Mouse (Mus musculus) brain, embryonic 14.5 days (tissue): Measurements from ENCODE around the gene Hoxc10. TPM values are rescaled to one million over a fixed set of nuclear protein-coding genes. Genes with fewer than 3 reads are reported as not detected.

Source experiments
- DNase-seq: peaks from one replicate; pipeline ENCODE4 v3.0.0-alpha.2; 2011; ENCODE audit warnings: low read depth
- CTCF ChIP-seq: fragments of 200-500 bp; IDR thresholded peaks from 2 replicates; pipeline ENCODE4 v1.5.1; 2012; ENCODE audit warnings: inconsistent platforms, mild to moderate bottlenecking, moderate library complexity, borderline replicate concordance; ENCODE audit not compliant: insufficient read depth, insufficient read length; ENCODE audit errors: extremely low read depth
- POLR2A ChIP-seq: fragments of 200-500 bp; IDR thresholded peaks from 2 replicates; pipeline ENCODE4 v1.6.1; 2012; ENCODE audit warnings: mild to moderate bottlenecking, inconsistent platforms, borderline replicate concordance; ENCODE audit not compliant: poor library complexity, insufficient read depth, insufficient read length, severe bottlenecking; ENCODE audit errors: extremely low read depth
- polyA plus RNA-seq: library from polyadenylated mRNA; depleted of rRNA; stranded (reverse); fragments of >200 nt; gene quantifications from 2 replicates; pipeline ENCODE4 v1.2.3, GENCODE M21; 2012

Hoxc10 gene
- polyA plus RNA-seq, 1 experiment, result not detected

GRCm38 (mm10) chr15:102984521-102984920 is 17.9 kb downstream of the Hoxc10 start:
- no peak for DNase-seq
- TF ChIP-seq POLR2A (no peak), CTCF (no peak)

DNA sequence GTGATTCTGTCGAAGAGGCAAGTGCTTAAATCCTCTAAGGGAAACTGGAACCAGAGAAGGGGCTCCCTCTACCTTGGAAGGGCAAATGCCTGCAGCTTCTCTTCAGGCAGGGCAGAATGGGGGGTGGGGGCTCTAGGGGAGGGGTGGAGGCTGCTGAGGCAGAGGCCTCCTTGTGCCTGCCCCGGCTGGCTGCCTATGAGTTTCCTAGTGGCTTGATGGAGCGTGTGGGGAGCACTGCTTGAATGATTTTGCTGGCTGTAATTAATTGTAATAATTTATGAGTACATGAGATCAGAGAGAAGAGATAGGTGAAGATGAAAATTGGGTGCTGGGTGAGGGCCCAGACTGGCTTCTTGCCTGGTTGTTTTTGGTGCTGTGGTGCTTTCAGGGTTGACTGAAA is 18.3 kb downstream of the Hoxc10 start:
- no peak for DNase-seq
- no peak for TF ChIP-seq CTCF

DNA sequence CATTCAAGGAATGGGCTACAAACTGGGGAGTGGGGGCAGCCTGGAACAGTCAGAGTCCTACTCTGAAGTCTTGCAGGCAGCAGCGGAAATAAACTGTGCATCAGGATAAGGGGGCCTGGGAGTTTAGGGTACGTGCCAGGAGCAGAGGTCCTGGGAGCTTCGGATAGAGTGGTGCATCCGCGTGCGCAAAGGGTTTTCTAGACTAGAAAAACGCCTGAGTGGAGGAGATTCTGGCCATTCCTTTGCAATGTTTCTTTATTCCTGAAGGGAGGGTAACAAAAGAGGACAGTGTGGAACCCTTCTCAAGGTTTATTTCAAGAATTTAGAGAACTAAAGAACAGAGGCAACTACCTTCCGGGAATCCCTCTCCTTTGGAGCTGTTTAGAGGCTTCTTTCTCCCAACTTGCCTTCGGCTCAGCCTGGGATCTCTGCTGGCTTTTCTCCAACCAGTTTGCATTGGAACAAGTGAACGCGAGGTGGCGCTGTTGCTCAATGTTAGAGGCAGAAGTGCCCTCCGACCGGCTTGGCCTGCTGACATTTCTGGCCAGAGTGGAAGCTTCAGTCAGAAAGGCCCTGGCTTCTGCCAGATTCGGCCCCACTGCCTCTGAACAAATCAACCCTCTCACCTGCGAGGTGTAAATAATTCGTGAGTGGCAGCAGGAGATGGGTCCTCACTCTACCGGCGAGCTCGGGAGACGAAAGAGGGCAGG is 20.7 kb downstream of the Hoxc10 start:
- TF ChIP-seq POLR2A, result no peak
- TF ChIP-seq CTCF, result peak; percentile 94
- DNase-seq, result peak; percentile 90

DNA sequence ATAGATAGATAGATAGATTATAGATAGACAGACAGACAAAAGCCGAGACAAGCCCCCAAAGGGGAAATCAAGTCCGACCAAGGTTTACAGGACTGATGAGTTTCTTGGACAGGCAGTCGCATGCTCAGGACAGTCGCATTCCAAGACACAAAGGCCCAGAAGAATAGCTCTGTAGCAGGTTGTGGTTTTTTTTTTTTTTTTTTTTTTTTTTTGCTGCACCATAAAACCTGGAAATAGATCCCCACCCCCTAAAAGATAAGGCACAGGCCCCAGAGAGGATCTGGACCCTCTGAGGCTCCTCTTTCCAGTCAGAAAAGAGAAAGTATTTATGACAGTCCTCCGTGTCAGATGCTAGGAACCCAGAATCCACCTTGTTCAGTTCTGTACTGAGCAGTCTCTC is 21.5 kb downstream of the Hoxc10 start:
- TF ChIP-seq CTCF, result no peak
- TF ChIP-seq POLR2A, result no peak
- no peak for DNase-seq

DNA sequence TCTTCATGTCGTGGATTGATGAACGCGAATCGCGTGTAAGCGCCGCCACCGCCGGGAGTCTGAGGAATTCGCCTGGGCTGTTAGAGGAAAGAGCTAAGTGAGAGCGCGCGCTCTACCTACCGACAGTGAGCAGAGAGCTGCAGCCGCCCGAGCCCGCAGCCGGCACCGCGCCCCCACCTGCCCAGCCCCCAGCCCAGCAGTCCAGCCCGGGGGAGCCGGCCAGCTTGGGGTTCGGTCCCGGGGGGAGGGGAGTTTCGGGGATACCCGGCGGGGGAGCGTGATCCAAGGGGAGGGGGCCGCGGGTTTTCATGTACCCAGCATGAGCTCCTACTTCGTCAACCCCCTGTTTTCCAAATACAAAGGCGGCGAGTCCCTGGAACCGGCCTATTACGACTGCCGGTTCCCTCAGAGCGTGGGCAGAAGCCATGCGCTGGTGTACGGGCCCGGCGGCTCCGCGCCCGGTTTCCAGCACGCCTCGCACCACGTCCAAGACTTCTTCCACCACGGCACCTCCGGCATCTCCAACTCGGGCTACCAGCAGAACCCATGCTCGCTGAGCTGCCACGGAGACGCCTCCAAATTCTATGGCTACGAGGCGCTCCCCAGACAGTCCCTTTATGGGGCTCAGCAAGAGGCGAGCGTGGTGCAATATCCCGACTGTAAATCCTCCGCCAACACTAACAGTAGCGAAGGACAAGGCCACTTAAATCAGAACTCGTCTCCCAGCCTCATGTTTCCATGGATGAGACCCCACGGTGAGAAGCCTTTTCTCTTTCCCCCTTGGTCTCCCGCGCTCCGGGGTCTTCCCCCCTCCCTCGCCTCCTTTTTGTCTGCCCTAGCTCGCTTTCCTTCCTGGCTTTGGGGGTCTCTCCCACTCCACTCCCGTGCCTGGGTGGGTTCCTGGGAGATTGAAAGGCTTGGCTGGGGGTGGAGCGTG is 24.1 kb downstream of the Hoxc10 start, which contains the start of gene Hoxc8:
Gene Hoxc8, plus strand, starts transcription at position 147 of the 937 bp plus-strand sequence.
- no peak for TF ChIP-seq CTCF
- TF ChIP-seq POLR2A, result no peak
- no peak for DNase-seq

- DNase-seq, result no peak
Measured at GRCm38 (mm10) chr15:102991782-102992181, 25.2 kb downstream of the Hoxc10 start.

GRCm38 (mm10) chr15:102992206-102992605 is 25.6 kb downstream of the Hoxc10 start:
- DNase-seq, result no peak
- TF ChIP-seq POLR2A, result no peak
- TF ChIP-seq CTCF, result no peak

More at GRCm38 (mm10) chr15:102991782-102992181, 25.2 kb downstream of the Hoxc10 start:
- TF ChIP-seq CTCF, result no peak
- TF ChIP-seq POLR2A, result no peak

- DNase-seq, result no peak
- TF ChIP-seq POLR2A, result no peak
- TF ChIP-seq CTCF, result no peak
Measured at GRCm38 (mm10) chr15:102992863-102993262, 26.3 kb downstream of the Hoxc10 start.

GRCm38 (mm10) chr15:102996548-102996947 is 30.0 kb downstream of the Hoxc10 start:
- no peak for DNase-seq
- no peak for TF ChIP-seq CTCF
- no peak for TF ChIP-seq POLR2A

DNA sequence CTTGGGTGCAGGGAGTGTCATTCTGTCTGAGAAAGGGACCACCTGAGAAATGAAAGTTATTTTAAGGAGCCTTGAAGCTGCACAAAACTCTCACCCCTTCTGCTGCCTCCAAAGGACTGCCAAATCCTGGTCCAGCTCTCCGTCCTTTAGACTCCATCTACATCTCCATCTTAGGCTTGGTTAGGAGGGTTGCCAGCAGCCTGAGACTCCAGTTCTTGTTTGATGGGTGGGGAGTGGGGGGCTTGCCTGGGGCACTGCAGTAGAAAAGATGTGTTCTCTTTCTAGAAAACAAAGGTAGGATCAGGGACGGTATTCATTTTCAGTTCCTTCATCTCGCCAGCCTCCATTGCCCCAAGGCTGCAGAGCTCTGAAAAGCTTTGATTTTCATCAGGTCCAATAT is 30.8 kb downstream of the Hoxc10 start:
- no peak for TF ChIP-seq POLR2A
- TF ChIP-seq CTCF, result no peak
- DNase-seq, result no peak

DNA sequence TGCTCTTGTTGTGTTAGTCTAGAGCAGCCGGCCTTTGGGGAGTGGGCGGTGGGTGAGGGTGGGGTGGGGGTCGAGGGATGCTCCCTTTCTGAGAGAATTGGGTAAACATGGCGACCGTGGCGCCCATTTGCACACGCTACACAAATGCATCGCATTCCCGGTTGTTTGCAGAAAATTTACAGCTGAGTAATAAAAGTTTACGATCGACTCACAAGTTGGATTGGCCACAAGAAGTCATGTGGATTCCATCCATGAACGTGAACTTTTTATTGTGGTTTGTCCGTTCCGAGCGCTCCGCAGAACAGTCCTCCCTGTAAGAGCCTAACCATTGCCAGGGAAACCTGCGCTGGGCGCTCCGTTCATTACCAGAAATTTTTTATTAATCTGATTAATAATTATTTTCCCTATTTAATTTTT is 31.4 kb downstream of the Hoxc10 start, which contains the start of gene Hoxc6:
Gene Hoxc6, plus strand, starts transcription at position 319 of the 417 bp plus-strand sequence.
- DNase-seq, result no peak
- TF ChIP-seq CTCF (no peak), POLR2A (no peak)

GRCm38 (mm10) chr15:102998608-102999182 is 32.1 kb downstream of the Hoxc10 start:
- DNase-seq, result no peak
- TF ChIP-seq POLR2A (no peak), CTCF (no peak)
